Mouse (Mus musculus) testis, adult 2 months (tissue): ENCODE results near the gene Fkbpl.

Experiments
- CTCF ChIP-seq: fragments of 200-500 bp; IDR thresholded peaks from 2 replicates; pipeline ENCODE4 v1.5.1; 2012; ENCODE audit warnings: low read depth, mild to moderate bottlenecking, inconsistent platforms, low read length, moderate library complexity; ENCODE audit not compliant: control insufficient read depth, insufficient read depth, insufficient replicate concordance
- POLR2A ChIP-seq: fragments of 200-500 bp; IDR thresholded peaks from 2 replicates; pipeline ENCODE4 v1.6.1; 2012; ENCODE audit warnings: low read depth, mild to moderate bottlenecking, inconsistent platforms, low read length, moderate library complexity; ENCODE audit not compliant: control insufficient read depth

GRCm38 (mm10) chr17:34648141-34648890 lies 3.8 kb downstream of the Fkbpl start:
- no peak for TF ChIP-seq CTCF
- no peak for TF ChIP-seq POLR2A
